Mouse (Mus musculus): ENCODE measurements around the gene 1700034J05Rik.

Gene 1700034J05Rik

DNA sequence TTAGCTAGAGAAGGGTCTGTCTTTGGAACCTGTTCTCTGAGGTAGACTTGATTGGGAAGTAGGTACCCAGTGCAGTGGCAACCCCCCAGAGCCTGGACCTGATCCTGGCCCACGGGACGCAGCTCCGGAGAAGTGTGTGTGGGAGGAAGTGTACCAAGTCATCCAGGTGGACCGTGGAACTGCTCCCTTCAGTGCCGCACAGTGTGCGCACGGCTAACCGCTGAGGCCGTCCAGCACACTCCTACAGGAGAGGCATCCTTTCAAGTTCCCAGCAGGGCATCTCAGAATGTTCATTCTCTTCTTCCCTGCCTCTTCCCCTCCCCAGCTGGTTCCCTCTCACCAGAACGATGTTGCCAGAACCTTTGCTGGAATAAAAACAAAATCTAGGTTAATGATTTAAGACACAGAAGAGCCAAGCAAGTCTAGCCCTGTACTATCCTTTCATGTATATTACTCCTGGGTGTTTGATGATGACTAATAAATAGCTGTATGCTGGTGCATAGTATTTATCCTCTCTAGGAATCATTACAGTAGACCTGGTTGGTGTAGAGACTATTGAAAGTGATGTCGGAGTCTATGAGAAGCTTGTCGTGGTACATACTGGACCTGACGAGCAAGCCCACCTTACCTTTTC, 11.0 kb upstream of the 1700034J05Rik start:
- no peak for DNase-seq (ENCODE audit: low read depth in 2 of 2, low spot score in 2 of 2)

DNA sequence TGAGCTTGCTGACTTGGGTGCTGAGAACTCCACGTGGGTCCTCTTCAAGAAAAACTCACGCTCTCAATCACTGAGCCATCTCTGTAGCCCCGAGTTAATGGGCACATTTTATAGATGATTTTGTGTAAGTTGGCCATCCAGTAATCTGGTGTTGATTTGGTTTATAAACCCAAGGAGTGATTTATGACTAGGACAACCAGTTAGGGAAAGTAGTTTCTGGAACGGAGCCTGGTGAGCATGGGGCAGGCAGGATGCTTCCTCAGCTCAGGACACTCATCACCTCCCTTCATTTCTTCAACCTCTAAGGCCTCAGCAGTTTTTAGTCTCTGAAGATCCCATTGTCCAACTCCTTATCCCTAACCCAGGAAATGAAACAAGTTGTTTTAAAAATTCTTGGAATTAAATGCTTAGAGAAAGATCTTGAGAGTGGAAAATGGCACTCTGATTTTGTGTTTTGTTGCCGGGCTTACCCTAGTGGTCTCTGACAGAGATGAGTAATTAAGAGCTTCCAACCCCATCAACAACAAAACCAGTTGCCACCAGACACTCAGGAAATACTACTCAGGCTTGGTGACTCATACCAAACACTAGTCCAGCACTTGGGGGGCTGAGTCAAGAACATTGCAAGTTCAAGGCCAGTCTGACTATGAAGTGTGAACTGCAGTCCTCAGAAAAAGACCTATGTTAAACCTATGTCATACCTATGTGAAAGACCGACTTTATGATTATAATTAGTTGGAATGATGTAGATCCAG, 9.4 kb upstream of the 1700034J05Rik start:
- no peak for DNase-seq (ENCODE audit: low read depth in 2 of 2, low spot score in 2 of 2)

DNA sequence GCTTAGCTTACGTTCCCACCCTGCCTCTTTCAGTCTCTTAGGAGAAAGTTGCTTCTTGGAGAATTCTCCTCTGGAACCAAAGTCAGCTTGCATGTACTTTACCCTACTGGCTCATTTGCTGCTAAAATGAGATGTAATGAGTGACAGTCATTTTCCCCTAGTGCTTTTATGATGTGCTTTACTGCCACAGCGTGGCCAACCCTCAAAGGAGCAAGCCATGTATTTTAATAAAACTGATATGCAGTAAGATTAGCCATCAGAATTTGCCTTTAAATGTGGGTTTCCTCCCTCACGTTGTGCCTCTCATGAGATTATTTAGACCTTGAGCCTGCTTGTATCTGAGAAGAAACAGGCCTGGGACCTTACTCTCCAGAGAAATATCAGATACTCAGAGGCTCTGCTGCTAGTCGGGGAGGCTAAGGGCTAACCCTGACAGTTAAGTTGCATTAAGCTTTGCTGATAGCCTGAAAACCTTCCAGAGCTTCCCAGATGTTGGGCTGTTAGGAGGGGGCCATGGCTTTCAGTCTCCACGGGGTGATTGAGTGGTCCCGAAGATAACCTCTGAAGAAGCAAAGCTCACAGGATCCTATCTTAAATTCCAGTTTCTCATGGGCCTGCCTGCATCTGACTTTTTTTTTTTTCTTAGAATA, 7.7 kb upstream of the 1700034J05Rik start:
- no peak for DNase-seq (ENCODE audit: low read depth in 2 of 2, low spot score in 2 of 2)

DNA sequence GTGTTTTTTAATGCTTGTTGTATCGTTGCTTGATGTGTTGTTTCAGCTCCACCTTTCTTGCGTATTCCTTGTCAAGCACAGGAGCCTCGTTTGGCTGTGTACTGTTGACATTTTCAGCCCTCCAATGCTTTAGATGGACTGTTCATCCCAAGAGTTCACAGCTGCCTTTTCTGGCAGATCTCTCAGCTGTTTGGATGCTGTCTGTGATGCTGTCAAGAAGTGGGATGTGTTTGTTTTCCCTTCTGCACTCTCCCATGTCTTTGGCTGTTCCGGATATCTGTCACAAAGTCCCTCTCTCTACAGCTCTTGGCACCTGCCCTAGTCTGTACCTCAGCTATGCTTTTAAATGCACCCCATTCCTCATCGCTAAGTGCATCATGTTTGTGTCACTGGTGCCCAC, 6.7 kb upstream of the 1700034J05Rik start:
- DNase-seq (ENCODE audit: low read depth in 2 of 2, low spot score in 2 of 2), result no peak

DNA sequence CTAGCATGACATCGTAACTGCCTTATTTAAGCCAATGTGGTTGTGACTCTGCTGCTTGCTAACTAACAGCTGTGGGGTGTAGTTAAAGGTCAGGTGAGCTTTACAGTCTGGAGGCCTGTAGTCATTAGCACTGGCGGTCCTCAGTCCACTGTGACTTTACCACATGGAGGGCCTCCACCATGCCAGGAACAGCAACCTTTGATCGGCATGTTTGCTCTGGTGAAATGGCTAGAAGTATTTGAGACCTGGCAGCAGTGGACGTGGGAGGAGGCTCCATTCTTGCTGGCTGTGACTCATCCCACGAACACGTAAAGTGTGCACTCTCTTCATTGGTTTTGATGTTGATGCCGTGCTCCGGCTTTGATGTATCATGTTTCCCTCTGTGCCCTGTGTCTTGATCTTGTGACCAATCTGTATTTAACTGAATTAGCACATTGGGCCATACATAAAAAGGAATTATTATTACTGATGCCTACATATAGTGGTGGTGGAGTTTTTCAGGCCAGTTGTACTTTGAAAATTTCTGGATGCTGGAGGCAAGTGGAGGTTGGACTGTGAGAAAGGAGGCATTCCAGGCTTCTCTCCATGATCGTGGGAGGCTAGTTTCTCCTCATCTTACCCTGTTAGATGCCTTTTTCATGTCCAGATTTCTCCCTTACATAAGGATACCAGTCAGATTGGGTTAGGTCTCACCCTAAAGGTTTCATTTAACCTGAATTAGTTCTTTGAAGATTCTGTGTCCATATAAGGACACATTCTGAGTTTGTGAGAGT, 5.9 kb upstream of the 1700034J05Rik start:
- no peak for DNase-seq (ENCODE audit: low read depth in 2 of 2, low spot score in 2 of 2)

DNA sequence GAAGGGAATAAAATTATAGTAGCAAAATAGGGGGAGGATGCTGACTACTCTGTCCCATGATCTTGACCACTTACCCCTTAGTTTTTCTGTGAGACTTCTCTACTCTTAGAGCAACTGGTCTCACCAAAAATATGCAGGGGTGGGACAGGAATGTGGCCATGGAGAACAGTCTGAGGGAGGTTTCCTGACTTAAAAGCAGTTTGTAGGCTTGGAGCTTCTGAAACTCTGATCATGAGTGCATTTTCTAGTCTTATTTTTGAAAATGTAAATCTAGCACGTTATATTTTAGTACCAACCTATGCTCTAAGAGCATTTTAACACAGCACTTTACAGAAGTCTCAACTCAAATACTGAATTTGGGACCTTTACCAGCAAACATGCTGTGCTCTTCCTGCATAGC, 4.5 kb upstream of the 1700034J05Rik start:
- no peak for DNase-seq (ENCODE audit: low read depth in 2 of 2, low spot score in 2 of 2)

DNA sequence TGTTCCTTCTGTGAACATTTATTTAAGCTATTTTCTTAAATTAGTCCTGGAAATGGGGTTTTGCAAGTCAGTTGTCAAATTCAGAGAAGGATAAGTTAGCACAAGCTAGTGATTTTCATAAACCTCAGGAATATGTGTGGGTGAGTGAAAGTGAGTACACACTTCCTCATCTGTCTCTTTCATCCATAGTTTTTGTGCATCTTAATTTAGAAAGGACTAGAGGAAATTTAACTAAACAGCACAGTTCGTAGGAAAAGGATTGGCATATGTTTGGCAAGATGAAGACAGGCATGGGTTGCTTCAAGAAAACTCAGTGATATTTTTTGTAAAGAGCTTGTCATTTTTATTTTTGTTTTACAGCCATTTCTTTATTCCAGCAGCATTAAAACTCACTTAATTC, 2.7 kb upstream of the 1700034J05Rik start:
- DNase-seq (ENCODE audit: low read depth in 2 of 2, low spot score in 2 of 2), result no peak

DNA sequence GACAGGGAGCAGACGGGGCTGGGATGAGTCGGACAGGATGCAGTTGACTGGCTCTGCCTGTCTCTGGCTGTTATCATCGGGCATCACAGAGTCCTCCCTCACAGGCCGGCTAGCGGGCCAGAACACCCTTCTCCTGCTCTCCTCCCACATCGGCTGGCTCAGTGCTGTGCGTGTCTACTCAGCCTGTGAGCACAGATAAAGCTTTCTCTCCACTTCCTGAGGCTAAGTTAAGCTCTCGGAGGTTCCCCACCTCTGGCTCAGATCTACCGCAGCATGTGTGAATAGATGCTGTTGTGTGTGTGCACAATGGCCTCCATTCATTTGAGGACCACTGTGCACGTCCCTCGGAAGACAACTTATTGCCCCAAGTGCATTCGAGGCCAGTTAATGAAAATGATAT, 1.7 kb upstream of the 1700034J05Rik start:
- DNase-seq (ENCODE audit: low read depth in 2 of 2, low spot score in 2 of 2), result no peak

DNA sequence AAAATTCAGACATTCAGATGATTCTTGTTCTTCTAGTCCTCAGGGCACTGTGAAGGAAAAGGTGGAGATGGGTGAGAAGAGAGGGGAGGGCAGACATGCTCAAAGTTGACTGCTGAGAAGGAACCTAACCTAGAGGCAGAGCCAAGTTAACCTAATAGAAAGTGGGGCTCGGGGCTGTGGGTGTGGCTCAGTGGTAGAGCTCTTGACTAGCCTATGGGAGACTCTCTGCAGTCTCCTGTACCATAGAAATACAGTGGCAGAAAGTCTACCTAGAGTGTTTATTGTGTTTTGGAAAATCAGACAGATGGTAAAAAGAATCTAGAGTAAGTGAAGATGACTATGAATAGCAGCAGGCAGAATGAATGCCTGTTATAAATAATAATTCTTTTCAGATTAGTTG, 1.3 kb upstream of the 1700034J05Rik start:
- DNase-seq (ENCODE audit: low read depth in 2 of 2, low spot score in 2 of 2), result no peak

DNA sequence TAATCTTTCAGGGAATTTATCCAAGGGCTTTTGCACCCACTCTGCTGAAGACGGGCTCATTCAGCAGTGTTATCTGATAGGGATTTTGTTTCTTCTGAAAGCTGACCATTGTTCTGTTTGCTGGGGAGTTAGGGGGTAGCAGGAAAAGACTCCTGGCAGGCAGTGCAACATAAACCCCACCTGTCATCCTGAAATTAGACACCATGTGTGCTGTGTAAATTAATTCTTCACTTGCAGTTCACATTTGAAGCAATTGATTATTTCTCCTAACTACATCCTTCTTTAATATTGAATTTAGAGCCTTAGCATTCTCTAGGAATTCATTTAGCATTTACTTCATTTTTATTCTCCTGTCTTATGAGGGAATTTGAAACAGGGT, 3.8 kb downstream of the 1700034J05Rik start:
- DNase-seq (ENCODE audit: low read depth in 2 of 2, low spot score in 2 of 2), result no peak

DNA sequence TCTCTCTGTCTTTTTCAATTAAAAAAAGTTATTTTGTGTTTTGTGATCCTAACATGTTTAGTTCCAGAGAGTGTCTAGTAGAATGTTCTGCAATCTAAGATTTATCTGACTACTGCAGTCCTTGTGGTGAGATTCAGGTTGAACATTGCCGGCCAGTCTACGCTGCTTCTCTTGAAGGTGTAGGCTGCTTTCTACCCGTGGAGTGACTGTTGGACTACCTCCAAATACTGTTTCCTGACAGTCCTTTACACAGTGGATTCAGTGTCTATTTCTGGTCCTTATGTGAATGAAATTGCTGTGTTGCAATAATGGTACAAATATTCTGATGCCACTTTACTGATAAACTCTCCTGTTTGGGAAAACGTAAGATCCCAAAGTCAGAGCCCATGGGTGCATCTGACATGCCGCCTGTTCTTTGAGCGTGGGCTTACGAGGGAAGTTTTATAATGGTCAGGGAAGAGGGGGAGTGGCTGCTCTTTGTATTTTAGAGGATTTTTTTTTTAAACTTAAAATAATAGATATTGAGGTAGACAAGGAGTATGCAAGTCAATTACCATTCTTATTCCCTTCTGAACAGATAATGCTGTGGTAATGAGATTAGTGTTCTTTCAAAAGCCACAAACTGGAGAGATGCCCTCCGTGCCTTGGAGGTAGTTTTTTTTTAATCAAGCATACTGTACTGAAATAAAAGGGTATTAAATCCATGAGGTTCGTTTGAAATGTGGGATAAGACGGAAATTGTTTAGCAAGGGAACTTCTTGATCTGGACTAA, 4.4 kb downstream of the 1700034J05Rik start:
- no peak for DNase-seq (ENCODE audit: low read depth in 2 of 2, low spot score in 2 of 2)

DNA sequence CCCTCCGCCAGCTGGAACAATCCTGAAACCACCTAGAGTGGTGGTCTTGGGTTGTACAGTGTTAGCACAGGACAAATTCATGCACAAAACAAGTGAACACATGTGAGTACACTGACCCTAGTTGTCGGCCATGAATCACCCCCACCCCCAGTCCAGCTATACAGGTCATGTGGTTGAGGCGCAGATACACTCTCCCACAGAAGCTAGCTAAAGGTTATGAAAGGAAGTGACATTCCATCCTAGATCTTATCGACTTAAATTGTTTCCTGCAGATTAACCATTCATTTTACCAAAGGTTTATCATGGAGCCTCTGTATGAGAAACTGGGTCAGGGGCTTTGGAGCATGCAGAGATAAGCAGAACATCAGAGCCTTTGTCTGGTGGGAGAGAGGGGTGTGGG, 7.0 kb downstream of the 1700034J05Rik start:
- DNase-seq (ENCODE audit: low read depth in 2 of 2, low spot score in 2 of 2), result no peak

DNA sequence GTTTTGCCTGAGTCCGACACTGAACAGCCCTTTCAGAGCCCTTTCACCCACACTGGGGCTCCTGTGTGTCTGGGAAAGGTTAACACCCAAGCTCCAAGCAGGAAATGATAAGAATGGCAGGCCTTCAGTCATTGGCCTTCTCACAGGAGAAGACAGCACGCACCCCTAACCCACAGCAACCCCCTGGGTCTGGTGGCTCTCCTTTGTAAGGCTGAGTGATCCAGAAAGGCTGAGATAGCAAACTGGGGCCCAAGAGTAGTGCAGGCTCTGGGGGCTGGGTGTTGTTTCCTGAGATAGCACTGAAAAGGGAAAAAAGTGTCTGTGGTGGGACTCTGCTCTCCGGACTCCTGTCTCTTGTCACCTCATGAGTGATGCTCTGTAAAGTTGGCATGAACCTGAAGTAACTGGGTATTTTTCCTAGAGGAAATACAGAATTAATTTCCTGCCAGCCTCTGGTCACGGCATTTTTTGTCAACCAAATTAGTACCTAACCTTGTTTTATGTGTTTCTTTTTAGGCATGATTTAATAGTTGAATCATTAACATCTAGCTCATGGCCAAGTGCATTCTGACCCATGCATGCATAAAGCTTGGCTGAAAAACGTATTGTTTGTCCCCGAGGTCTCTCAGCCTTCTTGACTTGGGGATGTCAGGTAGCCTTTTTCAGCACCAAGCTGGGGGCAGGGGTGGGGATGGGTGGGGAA, 7.7 kb downstream of the 1700034J05Rik start:
- no peak for DNase-seq (ENCODE audit: low read depth in 2 of 2, low spot score in 2 of 2)

DNA sequence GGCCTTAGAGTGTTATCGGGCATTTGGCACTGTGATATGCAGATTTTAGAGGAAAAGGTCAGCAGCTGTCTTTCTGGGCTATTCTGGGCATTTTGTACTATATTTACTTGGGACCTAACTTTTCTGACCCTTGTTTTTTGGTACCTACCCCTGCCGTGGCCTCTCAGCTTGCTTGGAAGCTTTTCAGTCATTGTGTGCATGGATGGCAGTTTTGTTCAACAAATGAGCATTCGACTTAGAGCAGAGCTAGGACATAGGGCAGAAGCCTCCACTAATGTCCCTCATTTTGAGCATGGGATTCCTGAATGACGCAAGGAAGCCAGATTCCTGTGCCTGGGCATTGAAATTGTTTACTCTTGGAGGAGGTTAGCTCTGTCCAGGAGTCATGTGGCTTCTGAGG, 9.4 kb downstream of the 1700034J05Rik start:
- DNase-seq (ENCODE audit: low read depth in 2 of 2, low spot score in 2 of 2), result no peak

DNA sequence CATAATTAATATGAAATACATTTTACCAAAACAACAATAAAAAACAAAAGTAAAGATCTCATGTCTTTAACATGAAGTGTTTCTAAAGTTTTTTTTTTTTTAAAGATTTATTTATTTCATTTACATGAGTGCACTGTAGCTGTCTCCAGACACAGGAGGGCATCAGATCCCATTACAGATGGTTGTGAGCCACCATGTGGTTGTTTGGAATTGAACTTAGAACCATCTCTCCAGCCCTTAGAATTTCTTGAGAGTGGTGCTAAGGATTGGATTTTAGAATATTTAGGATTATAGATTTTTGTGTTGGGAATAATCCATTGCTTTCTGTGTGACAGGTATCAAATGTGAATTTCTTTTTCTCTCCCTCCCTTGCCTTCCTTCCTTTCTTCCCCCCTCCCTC, 10.2 kb downstream of the 1700034J05Rik start:
- no peak for DNase-seq (ENCODE audit: low read depth in 2 of 2, low spot score in 2 of 2)

DNA sequence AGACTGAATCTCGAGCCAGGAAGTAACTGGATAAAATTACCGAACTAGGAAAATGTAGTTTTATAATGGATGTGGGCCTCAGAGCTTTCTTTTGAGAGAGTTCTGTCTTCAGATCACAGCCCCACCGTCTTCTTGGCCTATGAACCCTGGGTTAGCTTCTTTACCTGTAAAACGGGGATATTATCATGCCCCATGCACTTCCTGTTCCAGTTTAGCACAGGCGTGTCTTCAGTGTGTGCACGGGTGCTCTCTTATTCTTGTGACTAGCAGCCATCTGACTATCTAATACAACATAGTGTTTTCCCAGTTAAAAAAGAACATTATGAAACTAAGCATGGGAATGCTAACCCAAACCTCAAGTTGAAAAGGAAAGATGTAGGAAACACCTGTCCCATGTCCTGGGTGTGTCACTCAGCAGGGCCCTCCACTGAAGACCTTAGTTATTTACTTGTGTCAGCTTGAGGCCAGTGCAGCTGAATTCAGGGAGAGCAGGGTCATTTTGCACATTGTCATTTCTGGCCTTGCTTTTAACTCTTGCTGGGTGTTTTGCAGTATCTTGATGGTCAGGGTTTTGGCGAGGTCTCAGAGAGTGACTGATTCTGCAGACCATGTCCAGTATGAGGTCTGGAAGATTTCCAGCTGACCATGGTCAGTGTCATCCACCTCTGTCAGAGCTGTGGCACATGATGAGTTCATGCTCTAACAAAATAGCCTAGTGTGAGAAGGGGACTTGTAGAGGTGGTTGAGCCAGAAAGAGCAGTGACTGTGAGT, 12.5 kb downstream of the 1700034J05Rik start:
- DNase-seq (ENCODE audit: low read depth in 2 of 2, low spot score in 2 of 2), result no peak

DNA sequence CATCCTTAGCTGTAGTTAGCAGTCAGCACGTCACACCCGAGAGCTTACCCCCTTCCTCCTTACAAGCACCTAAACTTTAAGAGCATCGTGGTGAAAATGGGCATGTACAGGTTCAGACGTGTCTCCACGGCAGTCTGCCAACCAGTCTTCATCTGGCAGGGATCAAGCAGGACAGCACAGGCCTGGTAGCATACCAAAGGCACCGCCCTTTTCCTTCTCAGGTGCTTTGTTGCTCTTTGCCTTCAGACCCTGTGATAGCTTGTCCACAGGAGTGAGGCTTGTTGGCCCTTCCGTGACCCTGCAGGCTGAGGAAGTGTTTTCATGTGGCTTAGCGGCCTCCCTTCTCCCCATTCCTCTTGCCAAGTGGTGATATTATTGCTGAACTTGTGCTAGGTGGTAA, 15.2 kb downstream of the 1700034J05Rik start:
- DNase-seq (ENCODE audit: low read depth in 2 of 2, low spot score in 2 of 2), result no peak

DNA sequence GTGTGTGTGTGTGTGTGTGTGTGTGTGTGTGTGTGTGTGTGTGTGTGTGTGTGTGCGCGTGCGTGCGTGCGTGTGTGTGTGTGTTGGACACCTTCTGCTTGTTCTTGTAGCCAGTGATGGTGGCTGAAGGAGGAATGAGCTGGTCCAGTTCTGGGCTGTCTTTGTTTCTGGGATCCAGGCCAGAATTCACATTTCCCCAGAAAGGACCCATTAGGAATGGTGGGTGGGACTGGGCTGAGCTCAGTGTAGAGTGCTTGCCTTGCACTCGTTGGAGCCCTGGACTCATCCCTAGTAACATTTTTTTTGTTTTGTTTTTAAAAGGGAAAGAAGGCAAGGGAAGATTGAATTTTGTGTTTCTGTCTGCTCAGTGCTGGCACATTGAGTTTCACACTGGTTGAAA, 18.3 kb downstream of the 1700034J05Rik start:
- no peak for DNase-seq (ENCODE audit: low read depth in 2 of 2, low spot score in 2 of 2)

DNA sequence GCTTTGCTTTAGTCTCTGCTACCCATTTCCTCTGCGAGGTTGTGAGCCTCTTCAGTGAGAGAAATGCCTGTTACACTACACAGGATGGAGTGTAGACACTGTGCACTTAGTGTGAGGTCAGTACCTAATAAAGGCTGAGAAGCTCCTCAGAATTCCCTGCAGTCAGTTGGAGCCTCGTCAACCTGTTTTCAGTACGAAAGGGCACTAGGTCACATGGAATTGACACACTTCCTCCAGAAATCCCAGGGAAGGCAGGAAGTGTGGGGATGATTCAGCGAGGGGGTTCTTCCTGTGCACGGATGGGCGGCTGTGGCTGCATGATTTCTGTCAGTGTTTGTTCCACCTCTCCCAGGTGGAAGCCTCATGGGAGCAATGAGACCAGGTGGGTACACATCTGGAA, 21.1 kb downstream of the 1700034J05Rik start:
- no peak for DNase-seq (ENCODE audit: low read depth in 2 of 2, low spot score in 2 of 2)

DNA sequence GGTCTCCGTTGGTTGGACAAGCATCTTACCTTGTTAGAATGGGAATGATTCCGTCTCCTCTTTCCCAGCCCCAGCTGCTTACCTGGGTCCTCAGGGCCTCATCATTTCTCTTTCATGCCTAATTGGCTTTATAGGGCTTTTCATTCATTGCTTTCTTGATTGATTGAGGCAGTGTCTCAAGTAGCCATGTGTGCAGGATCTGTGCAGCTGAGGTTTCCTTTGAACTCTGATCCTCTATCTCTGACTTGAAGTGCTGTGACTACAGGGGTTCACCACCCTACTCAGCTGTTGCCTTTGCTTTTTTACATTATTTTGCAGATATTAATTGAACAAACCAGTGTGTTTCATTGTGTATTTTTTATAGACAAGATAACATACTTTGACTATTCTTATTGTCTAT, 25.2 kb downstream of the 1700034J05Rik start:
- no peak for DNase-seq (ENCODE audit: low read depth in 2 of 2, low spot score in 2 of 2)

Data from CD8-positive naive resting alpha-beta T cell, adult 2 months (primary cell).